Mouse (Mus musculus) cerebellum, adult 2 months (tissue): Measurements from ENCODE around the gene 2210010C04Rik.

ENCODE experiments used
- CTCF ChIP-seq: fragments of 200-500 bp; IDR thresholded peaks from 2 replicates; pipeline ENCODE4 v1.5.1; 2011; ENCODE audit warnings: low read depth, mild to moderate bottlenecking, control low read depth, low read length, moderate library complexity, borderline replicate concordance; ENCODE audit not compliant: insufficient read depth
- POLR2A ChIP-seq: fragments of 200-500 bp; IDR thresholded peaks from 2 replicates; pipeline ENCODE4 v1.6.1; 2011; ENCODE audit warnings: low read length, control low read depth, borderline replicate concordance; ENCODE audit not compliant: insufficient read depth

DNA sequence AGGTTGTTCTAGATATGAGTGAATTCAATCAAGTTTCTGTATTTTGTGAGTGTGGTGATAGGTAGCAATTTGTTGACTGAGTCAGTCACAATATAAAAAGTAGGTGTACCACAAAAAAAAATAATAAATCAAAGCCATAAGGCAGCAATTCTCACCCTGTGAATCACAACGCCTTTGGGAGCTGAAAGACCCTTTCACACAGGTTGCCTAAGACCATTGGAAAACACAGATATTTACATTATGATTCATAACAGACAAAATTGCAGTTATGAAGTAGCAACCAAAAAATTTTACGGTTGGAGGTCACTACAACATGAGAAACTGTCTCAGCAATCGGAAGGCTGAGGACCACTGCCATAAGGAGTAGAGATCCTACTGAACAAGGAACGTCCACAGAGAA lies 16.5 kb upstream of the 2210010C04Rik start:
- TF ChIP-seq CTCF (no peak), POLR2A (no peak)
